Mouse (Mus musculus): Measurements from ENCODE around the gene Qars. TPM values are rescaled to one million over a fixed set of nuclear protein-coding genes. Genes with fewer than 3 reads are reported as not detected.

The Qars gene
- polyA plus RNA-seq, 1 experiment from 2014 or later: 85.7 TPM

DNA sequence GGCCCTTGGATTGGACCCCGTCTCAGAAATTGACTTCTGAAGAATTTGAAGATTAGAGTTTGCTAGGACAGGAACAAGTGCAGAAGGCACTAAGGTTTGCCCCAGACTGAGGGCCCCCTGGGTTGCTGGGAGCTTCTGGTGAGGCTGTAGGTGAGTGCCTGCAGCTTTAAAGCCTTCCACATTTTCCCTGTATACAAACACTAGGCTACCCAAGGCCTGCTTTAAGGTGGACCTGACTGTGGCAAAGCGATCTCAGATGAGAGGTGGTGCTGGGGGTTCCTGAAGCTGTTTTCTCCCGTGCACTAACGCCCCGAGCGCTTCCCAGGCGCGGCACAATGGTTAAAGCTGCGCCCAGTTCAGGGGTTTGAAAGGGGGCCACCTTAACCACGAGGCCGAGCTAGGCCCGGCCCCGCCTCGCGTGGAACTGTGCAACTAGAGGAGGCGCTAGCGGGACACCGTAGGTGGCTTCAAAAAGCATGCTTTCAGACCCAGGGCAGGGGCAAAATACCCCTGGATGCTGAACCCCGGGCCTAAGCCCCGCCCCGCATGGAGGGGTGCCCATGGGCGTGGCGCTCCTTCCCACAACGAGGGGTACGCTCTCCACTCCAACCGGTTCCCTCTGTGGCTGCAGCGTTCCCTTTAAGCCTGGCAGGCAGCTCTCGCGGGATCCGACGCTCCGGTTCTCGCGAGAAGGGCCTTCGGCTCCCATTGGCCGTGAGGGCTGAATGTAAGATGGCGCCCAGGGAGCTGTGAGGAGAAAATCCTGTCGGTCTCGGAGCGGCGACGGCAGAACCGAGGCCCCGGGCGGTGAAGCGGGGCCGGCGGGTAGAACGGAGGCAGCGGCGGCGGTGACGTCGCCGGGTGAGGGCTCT, 9.1 kb downstream of the Qars start, which contains the start of gene Qrich1:
Gene Qrich1 (plus strand): TSS at position 427 of the 872 bp plus-strand sequence.
- Histone ChIP-seq H3K27ac (peak within 1 kb of the TSS; percentile 100), H3K36me3 (replicated peaks) (peaks cover 47% of the 10 kb centered on the region), H3K4me3 (replicated peaks) (peak within 1 kb of the TSS; percentile 81), H3K4me2 (peak within 1 kb of the TSS; percentile 76), H3K9ac (peak within 1 kb of the TSS; percentile 96), H3K27me3 (no peaks in the 10 kb centered on the region), H3K9me3 (no peaks in the 10 kb centered on the region), H3K4me1 (peaks cover 29% of the 10 kb centered on the region)
- peak; percentile 96 for ATAC-seq (ENCODE audit: low FRiP score)
- WGBS: under 1% methylated on average over 55 of the region's 55 CpGs

GRCm38 (mm10) chr9:108517253-108517930, 9.9 kb downstream of the Qars start:
- H3K4me2 ChIP-seq: peak overlapping the region; percentile 76
- no peaks in the 10 kb centered on the region for H3K9me3 ChIP-seq
- peak overlapping the region; percentile 81 for H3K4me3 ChIP-seq (replicated peaks)
- no peaks in the 10 kb centered on the region for H3K27me3 ChIP-seq
- under 1% methylated on average over 65 of the region's 95 CpGs for WGBS
- peaks cover 35% of the 10 kb centered on the region for H3K4me1 ChIP-seq
- ATAC-seq (ENCODE audit: low FRiP score): peak; percentile 84
- H3K9ac ChIP-seq: peak overlapping the region; percentile 96
- peak overlapping the region; percentile 100 for H3K27ac ChIP-seq
- H3K36me3 ChIP-seq (replicated peaks): peaks cover 39% of the 10 kb centered on the region

GRCm38 (mm10) chr9:108517931-108518332, 10.4 kb downstream of the Qars start:
- Histone ChIP-seq H3K27ac (peak overlapping the region; percentile 100), H3K36me3 (replicated peaks) (peaks cover 34% of the 10 kb centered on the region), H3K9ac (peak overlapping the region; percentile 96), H3K4me3 (replicated peaks) (peak overlapping the region; percentile 81), H3K9me3 (no peaks in the 10 kb centered on the region), H3K4me2 (peak overlapping the region; percentile 66), H3K4me1 (peaks cover 35% of the 10 kb centered on the region), H3K27me3 (no peaks in the 10 kb centered on the region)
- under 1% methylated on average over 13 of the region's 13 CpGs for WGBS
- ATAC-seq (ENCODE audit: low FRiP score): 0 out of 2 replicates have a peak, but pooled peaks have one; percentile 15

GRCm38 (mm10) chr9:108521604-108522003, 14.1 kb downstream of the Qars start:
- Histone ChIP-seq H3K27me3 (no peaks in the 10 kb centered on the region), H3K4me2 (no peak overlapping the region), H3K27ac (peak overlapping the region; percentile 6; the same call in 1 of the 2 replicates), H3K36me3 (replicated peaks) (peaks cover 8% of the 10 kb centered on the region), H3K9ac (no peak overlapping the region), H3K4me1 (peaks cover 27% of the 10 kb centered on the region), H3K4me3 (replicated peaks) (no peak overlapping the region), H3K9me3 (no peaks in the 10 kb centered on the region)
- 59% methylated on average over 2 of the region's 2 CpGs for WGBS
- ATAC-seq (ENCODE audit: low FRiP score): no peak

DNA sequence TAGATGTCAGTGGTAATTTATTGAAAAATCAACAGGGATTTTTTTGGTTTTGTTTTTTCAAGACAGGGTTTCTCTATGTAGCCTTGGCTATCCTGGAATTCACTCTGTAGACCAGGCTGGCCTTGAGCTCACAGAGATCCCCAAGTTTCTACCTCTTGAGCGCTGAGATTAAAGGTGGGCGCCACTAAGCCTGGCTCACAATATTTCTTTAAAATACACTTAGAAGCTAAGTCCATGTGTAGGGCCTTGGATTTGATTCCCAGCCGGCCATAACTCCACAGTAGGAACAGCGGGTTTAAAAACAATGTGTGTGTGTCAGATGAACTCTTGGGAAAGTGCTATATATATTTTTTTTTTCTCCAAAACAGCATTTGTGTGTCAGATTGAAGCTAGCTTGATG, 15.8 kb downstream of the Qars start:
- Histone ChIP-seq H3K9ac (no peak overlapping the region), H3K27ac (no peak overlapping the region), H3K4me1 (peaks cover 27% of the 10 kb centered on the region), H3K27me3 (no peaks in the 10 kb centered on the region), H3K4me3 (replicated peaks) (no peak overlapping the region), H3K36me3 (replicated peaks) (peaks cover 8% of the 10 kb centered on the region), H3K9me3 (no peaks in the 10 kb centered on the region), H3K4me2 (no peak overlapping the region)
- 95% methylated on average over 4 of the region's 4 CpGs for WGBS
- ATAC-seq (ENCODE audit: low FRiP score): no peak

DNA sequence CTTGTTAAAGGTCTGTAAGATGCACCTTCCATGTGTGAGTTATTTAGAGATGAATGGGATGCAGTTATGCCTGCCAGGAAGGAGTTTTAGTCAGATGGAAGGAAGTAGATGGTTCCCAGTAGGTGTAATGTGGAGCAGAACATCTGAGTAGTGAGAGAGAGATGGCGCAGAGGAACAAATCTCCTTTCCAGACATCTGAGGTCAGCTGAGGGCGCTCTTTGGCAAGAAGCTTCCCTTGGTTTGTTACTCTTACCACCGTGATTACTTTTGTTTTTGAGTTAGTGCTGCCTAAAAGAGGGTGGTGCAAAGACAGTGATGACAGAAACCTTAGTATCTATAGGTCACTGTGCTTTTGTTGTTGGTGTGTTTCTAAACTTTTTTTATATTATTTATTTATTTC, 17.9 kb downstream of the Qars start:
- ATAC-seq (ENCODE audit: low FRiP score): no peak
- H3K27ac ChIP-seq: no peak overlapping the region
- WGBS: 92% methylated on average over 3 of the region's 3 CpGs
- no peaks in the 10 kb centered on the region for H3K9me3 ChIP-seq
- no peak overlapping the region for H3K9ac ChIP-seq
- H3K27me3 ChIP-seq: no peaks in the 10 kb centered on the region
- H3K4me1 ChIP-seq: peaks cover 10% of the 10 kb centered on the region
- no peak overlapping the region for H3K4me3 ChIP-seq (replicated peaks)
- H3K36me3 ChIP-seq (replicated peaks): peaks cover 24% of the 10 kb centered on the region
- H3K4me2 ChIP-seq: no peak overlapping the region

DNA sequence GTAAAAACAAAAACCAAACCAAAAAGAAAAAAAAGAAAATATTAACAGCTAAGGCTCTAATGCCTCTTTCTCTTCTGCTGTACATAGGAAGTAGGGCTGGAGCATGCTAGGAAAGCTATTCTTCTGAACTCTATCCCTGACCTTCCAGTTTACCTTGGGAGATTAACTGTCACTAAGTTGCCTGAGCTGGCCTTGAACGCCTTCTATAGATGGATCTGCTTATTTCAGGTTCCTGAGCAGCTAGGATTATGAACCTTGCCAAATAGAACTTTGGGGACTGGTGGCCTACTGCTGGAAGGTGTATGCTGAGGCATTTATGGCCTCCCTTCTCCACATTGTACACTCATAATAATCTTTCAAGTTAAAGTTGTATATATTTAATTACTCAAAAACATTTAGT, 23.4 kb downstream of the Qars start:
- H3K4me3 ChIP-seq (replicated peaks): no peak overlapping the region
- no peaks in the 10 kb centered on the region for H3K9me3 ChIP-seq
- no peak overlapping the region for H3K4me2 ChIP-seq
- 91% methylated on average over 1 of the region's 1 CpGs for WGBS
- peaks cover 69% of the 10 kb centered on the region for H3K36me3 ChIP-seq (replicated peaks)
- H3K4me1 ChIP-seq: no peaks in the 10 kb centered on the region
- no peak overlapping the region for H3K27ac ChIP-seq
- no peak overlapping the region for H3K9ac ChIP-seq
- no peaks in the 10 kb centered on the region for H3K27me3 ChIP-seq
- no peak for ATAC-seq (ENCODE audit: low FRiP score)

DNA sequence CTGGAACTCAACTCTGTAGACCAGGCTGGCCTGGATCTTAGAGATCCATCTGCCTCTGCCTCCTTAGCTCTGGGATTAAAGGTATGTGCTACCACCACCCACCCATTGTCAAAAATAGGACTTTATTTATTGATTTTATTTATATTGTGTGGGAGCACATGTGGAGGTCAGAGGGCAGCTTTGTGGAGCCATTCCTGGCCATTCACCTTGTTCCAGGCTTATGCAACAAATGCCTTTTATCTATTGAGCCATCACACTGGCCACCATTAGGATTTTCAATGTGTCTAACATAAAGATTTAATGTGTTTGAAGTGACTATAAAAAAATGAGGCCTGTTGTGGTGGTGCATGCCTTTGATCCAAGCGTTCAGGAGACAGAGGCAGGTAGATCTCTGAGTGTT, 24.0 kb downstream of the Qars start:
- Histone ChIP-seq H3K36me3 (replicated peaks) (peaks cover 74% of the 10 kb centered on the region), H3K27me3 (no peaks in the 10 kb centered on the region), H3K27ac (no peak overlapping the region), H3K9me3 (no peaks in the 10 kb centered on the region), H3K4me2 (no peak overlapping the region), H3K9ac (no peak overlapping the region), H3K4me3 (replicated peaks) (no peak overlapping the region), H3K4me1 (no peaks in the 10 kb centered on the region)
- WGBS: 92% methylated on average over 1 of the region's 1 CpGs
- no peak for ATAC-seq (ENCODE audit: low FRiP score)

DNA sequence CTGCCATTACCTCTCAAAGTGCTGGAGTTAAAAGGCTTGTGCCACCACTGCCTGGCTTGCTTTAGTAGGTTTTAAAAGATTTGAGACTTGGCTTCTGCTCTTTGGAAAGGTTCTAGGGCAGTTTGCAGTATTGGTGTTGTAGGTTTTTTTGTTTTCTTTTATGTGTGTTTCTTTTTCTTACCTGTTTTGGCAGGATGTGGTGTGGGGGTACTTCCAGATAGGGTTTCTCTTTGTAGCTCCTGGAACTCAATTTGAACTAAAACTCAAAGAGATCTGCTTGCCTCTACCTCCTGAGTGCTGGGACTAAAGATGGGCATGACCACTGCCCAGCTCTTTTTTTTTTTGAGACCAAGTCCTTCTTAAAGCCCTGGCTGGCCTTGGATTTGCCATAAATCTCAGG, 33.3 kb downstream of the Qars start:
- Histone ChIP-seq H3K9ac (no peak overlapping the region), H3K27me3 (no peaks in the 10 kb centered on the region), H3K27ac (no peak overlapping the region), H3K4me2 (no peak overlapping the region), H3K4me1 (no peaks in the 10 kb centered on the region), H3K36me3 (replicated peaks) (peaks cover 89% of the 10 kb centered on the region), H3K4me3 (replicated peaks) (no peak overlapping the region), H3K9me3 (no peaks in the 10 kb centered on the region)
- ATAC-seq (ENCODE audit: low FRiP score): no peak

DNA sequence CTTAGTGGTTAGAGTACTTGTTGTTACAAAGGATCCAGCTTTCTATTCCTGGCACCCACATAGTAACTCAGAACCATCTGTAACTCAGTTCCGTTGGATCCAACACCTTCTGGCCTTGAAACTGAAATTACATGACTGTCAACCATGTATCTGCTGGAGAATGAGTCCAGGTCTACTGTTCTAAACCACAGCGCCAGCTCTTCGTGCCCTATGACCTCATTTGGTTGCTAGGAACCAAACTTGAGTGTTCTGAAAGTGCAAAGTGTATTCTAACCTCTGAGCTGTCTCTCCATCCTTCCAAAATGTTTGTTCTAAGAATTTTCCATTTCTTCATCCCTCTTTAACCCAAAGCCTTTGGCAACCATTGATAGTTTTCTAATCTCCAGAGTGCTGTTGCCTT, 38.5 kb downstream of the Qars start:
- Histone ChIP-seq H3K9ac (no peak overlapping the region), H3K36me3 (replicated peaks) (peaks cover 90% of the 10 kb centered on the region), H3K4me1 (no peaks in the 10 kb centered on the region), H3K4me3 (replicated peaks) (no peak overlapping the region), H3K4me2 (no peak overlapping the region), H3K27ac (no peak overlapping the region), H3K27me3 (no peaks in the 10 kb centered on the region), H3K9me3 (no peaks in the 10 kb centered on the region)
- 96% methylated on average over 3 of the region's 3 CpGs for WGBS
- ATAC-seq (ENCODE audit: low FRiP score): no peak

- H3K27me3 ChIP-seq: no peaks in the 10 kb centered on the region
- no peak overlapping the region for H3K9ac ChIP-seq
- no peak overlapping the region for H3K27ac ChIP-seq
- no peak for ATAC-seq (ENCODE audit: low FRiP score)
- no peak overlapping the region for H3K4me3 ChIP-seq (replicated peaks)
- no peak overlapping the region for H3K4me2 ChIP-seq
- 85% methylated on average over 1 of the region's 1 CpGs for WGBS
- H3K36me3 ChIP-seq (replicated peaks): peaks cover 85% of the 10 kb centered on the region
- H3K9me3 ChIP-seq: no peaks in the 10 kb centered on the region
- no peaks in the 10 kb centered on the region for H3K4me1 ChIP-seq
Observed at GRCm38 (mm10) chr9:108546875-108547274, 39.4 kb downstream of the Qars start.

DNA sequence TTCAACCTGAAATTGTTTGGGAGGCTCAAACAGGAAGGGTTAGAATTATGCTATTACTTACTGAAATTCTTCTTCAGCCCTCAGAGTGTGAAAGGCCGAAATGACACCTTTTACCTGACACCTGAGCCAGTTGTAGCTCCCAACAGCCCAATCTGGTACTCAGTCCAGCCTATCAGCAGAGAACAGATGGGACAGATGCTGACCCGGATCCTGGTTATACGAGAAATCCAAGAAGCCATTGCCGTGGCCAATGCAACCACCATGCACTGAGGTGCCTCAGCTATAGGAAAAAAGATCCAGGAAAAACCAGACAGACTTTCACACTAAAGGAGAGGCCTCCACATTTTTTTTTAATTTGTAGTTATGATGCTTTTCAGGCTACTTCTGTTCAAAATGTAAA, 51.7 kb downstream of the Qars start:
- H3K4me1 ChIP-seq: peaks cover 16% of the 10 kb centered on the region
- no peaks in the 10 kb centered on the region for H3K9me3 ChIP-seq
- no peak for ATAC-seq (ENCODE audit: low FRiP score)
- no peaks in the 10 kb centered on the region for H3K27me3 ChIP-seq
- WGBS: 94% methylated on average over 4 of the region's 4 CpGs
- H3K27ac ChIP-seq: no peak overlapping the region
- H3K4me3 ChIP-seq (replicated peaks): no peak overlapping the region
- no peak overlapping the region for H3K9ac ChIP-seq
- H3K36me3 ChIP-seq (replicated peaks): peaks cover 77% of the 10 kb centered on the region
- no peak overlapping the region for H3K4me2 ChIP-seq

Measured in forebrain, embryonic 12.5 days (tissue).